Mouse (Mus musculus): ENCODE results near the gene Tmem100. TPM values are rescaled to one million over a fixed set of nuclear protein-coding genes. Genes with fewer than 3 reads are reported as not detected.

Gene Tmem100
- polyA plus RNA-seq, 1 experiment from 2014 or later, result 6.3 TPM

- Histone ChIP-seq H3K36me3 (replicated peaks) (no peaks in the 10 kb centered on the region), H3K27ac (no peak overlapping the region), H3K4me1 (peaks cover 6% of the 10 kb centered on the region; the same call in 1 of the 2 replicates), H3K9me3 (no peaks in the 10 kb centered on the region), H3K27me3 (ENCODE audit: poor library complexity, severe bottlenecking) (no peaks in the 10 kb centered on the region), H3K4me3 (no peak overlapping the region)
- WGBS, result 44% methylated on average over 7 of the region's 7 CpGs
- DNase-seq (ENCODE audit: extremely low spot score, low spot score), result no peak
These were observed 16.1 kb downstream of the Tmem100 start for GRCm38 (mm10) chr11:90046211-90046610.

DNA sequence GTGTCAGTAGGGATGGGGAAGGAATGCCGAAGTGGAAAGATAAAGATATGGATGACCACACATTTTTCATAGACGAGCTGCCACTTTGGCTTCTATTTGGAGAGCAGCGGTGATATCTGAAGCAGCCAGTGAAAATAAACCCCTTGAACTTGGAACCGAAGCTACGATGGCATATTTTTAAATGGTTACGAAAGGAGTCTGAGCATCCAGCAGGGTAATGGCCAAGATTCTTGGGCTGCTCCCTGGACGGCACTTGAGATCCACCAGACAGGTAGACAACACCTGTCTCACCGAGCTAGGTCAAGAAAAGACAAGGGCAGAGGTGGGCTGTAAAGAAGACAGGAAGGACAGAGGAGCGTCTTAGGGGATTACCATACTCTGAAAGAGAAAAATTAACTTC, 17.1 kb downstream of the Tmem100 start:
- no peak overlapping the region for H3K27ac ChIP-seq
- no peak overlapping the region for H3K4me3 ChIP-seq
- H3K36me3 ChIP-seq (replicated peaks), result no peaks in the 10 kb centered on the region
- 92% methylated on average over 9 of the region's 9 CpGs for WGBS
- H3K9me3 ChIP-seq, result no peaks in the 10 kb centered on the region
- no peak for DNase-seq (ENCODE audit: extremely low spot score, low spot score)
- no peaks in the 10 kb centered on the region for H3K27me3 ChIP-seq (ENCODE audit: poor library complexity, severe bottlenecking)
- peaks cover 6% of the 10 kb centered on the region; the same call in 1 of the 2 replicates for H3K4me1 ChIP-seq

- DNase-seq (ENCODE audit: extremely low spot score, low spot score), result no peak
- H3K27me3 ChIP-seq (ENCODE audit: poor library complexity, severe bottlenecking), result no peaks in the 10 kb centered on the region
- 90% methylated on average over 7 of the region's 7 CpGs for WGBS
- no peaks in the 10 kb centered on the region for H3K36me3 ChIP-seq (replicated peaks)
- H3K4me1 ChIP-seq, result peaks cover 6% of the 10 kb centered on the region
- H3K4me3 ChIP-seq, result no peak overlapping the region
- no peak overlapping the region for H3K27ac ChIP-seq
- no peaks in the 10 kb centered on the region for H3K9me3 ChIP-seq
These were observed 19.9 kb downstream of the Tmem100 start for GRCm38 (mm10) chr11:90050016-90050415.

DNA sequence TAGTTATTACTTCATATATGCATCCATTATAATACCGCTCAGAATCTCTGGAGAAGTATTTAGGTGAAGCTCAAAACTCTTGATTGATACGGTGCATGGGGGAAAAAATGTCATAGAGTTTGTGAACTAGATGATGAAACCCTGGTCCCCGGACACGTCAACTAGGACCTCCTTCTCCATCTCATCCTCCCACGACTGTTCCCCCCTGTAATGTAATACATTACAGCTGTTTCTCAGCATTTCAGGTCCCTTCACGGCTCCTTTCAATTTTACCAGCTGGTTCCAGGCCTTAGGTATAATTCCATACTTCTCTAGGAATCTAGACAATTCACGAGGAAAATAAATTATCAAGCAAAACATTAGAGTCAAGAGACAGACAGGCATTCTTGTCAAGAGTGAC, 22.6 kb downstream of the Tmem100 start:
- Histone ChIP-seq H3K4me3 (no peak overlapping the region), H3K9me3 (no peaks in the 10 kb centered on the region), H3K4me1 (peaks cover 4% of the 10 kb centered on the region; the same call in 1 of the 2 replicates), H3K27ac (no peak overlapping the region), H3K27me3 (ENCODE audit: poor library complexity, severe bottlenecking) (no peaks in the 10 kb centered on the region), H3K36me3 (replicated peaks) (no peaks in the 10 kb centered on the region)
- 81% methylated on average over 7 of the region's 7 CpGs for WGBS
- DNase-seq (ENCODE audit: extremely low spot score, low spot score), result no peak

- Histone ChIP-seq H3K4me1 (peaks cover 4% of the 10 kb centered on the region; the same call in 1 of the 2 replicates), H3K9me3 (no peaks in the 10 kb centered on the region), H3K4me3 (no peak overlapping the region), H3K27me3 (ENCODE audit: poor library complexity, severe bottlenecking) (no peaks in the 10 kb centered on the region), H3K36me3 (replicated peaks) (no peaks in the 10 kb centered on the region), H3K27ac (no peak overlapping the region)
- WGBS, result 80% methylated on average over 4 of the region's 4 CpGs
- no peak for DNase-seq (ENCODE audit: extremely low spot score, low spot score)
These were observed 23.7 kb downstream of the Tmem100 start for GRCm38 (mm10) chr11:90053820-90054219.

DNA sequence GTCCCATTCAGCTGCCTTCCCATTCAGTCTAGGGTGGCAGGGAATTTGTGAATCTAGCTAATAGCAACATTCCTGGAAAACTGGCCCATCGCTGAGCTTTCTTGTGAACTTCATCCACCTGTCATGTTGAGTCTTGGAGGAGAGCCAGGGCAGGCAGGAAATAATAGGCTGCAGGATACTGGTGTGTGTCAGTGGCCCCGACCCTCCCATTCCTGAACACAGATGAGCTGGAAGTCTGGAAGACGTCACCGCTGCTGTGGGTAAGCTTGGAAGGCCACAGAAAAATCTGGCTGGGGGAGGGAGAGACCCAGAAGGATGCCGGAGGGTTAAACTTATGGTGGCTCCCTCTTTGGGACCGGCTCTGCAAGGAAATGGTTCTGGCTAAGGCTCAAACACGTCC, 24.3 kb downstream of the Tmem100 start:
- no peaks in the 10 kb centered on the region for H3K36me3 ChIP-seq (replicated peaks)
- no peak overlapping the region for H3K4me3 ChIP-seq
- no peaks in the 10 kb centered on the region for H3K27me3 ChIP-seq (ENCODE audit: poor library complexity, severe bottlenecking)
- H3K9me3 ChIP-seq, result no peaks in the 10 kb centered on the region; the same call in 1 of the 2 replicates
- no peak for DNase-seq (ENCODE audit: extremely low spot score, low spot score)
- peaks cover 4% of the 10 kb centered on the region; the same call in 1 of the 2 replicates for H3K4me1 ChIP-seq
- WGBS, result 83% methylated on average over 7 of the region's 7 CpGs
- H3K27ac ChIP-seq, result no peak overlapping the region

DNA sequence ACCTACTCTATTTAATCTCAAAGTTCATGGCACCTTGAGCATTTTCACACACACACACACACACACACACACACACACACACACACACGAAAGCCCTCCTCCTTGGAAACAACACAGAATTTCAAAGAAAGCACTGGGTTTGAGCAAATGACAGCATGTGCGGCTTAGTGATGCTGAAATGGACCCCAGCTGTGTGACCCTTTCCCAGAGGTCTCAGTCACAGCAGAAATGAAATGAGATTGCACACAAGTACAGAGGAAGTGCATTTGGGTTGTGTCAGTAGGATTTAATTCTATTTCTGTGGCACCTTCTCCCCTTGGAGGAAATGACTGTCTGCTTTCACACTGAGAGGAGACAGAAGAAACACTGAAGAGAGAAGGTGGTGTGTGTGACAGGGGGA, 26.9 kb downstream of the Tmem100 start:
- no peak for DNase-seq (ENCODE audit: extremely low spot score, low spot score)
- Histone ChIP-seq H3K4me3 (no peak overlapping the region), H3K9me3 (no peaks in the 10 kb centered on the region; the same call in 1 of the 2 replicates), H3K36me3 (replicated peaks) (no peaks in the 10 kb centered on the region), H3K27me3 (ENCODE audit: poor library complexity, severe bottlenecking) (no peaks in the 10 kb centered on the region), H3K4me1 (peaks cover 4% of the 10 kb centered on the region; the same call in 1 of the 2 replicates), H3K27ac (no peak overlapping the region)
- WGBS, result 69% methylated on average over 2 of the region's 2 CpGs

DNA sequence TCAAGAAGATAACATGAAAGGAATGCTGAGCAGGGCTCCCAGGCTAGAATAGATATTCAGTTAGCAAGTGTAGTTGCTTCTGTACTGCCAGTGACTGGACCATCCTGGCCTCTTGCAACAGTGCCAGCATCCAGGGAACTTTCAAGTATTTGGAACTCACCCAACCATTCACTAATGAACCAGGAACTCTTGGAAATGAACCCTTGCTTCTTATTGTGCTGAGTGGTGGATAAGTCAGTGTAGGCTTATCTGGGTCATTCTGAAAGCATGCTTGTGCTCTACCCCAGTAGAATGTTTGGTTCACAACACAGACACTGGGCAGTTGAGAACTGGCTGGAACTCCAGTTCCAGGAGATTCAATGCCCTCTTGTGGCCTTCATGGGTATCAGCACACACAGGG, 29.1 kb downstream of the Tmem100 start:
- no peaks in the 10 kb centered on the region; the same call in 1 of the 2 replicates for H3K9me3 ChIP-seq
- H3K36me3 ChIP-seq (replicated peaks), result no peaks in the 10 kb centered on the region
- H3K27ac ChIP-seq, result no peak overlapping the region
- peaks cover 4% of the 10 kb centered on the region; the same call in 1 of the 2 replicates for H3K4me1 ChIP-seq
- no peak overlapping the region for H3K4me3 ChIP-seq
- DNase-seq (ENCODE audit: extremely low spot score, low spot score), result no peak
- no peaks in the 10 kb centered on the region for H3K27me3 ChIP-seq (ENCODE audit: poor library complexity, severe bottlenecking)

DNA sequence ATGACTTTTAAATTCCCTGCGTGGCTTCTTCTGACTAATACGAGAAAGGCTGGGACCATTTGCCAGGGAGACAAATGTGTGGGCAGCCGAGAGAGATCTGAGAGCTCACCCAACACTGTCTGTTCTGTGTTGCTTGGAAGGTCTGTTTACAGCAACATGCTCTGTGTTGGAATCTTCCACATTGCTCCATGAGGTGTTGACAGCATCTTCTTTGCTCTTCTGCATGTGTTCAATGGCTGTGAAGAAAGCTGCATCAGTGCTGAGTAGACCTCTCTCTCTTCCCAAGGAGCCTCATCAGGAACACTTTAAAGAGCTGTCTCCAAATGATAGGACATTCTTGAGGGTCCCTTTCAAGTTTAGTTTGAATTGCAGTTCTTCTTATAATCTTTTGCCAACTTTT, 32.5 kb downstream of the Tmem100 start:
- H3K36me3 ChIP-seq (replicated peaks), result no peaks in the 10 kb centered on the region
- no peak for DNase-seq (ENCODE audit: extremely low spot score, low spot score)
- WGBS, result 89% methylated on average over 3 of the region's 3 CpGs
- H3K27me3 ChIP-seq (ENCODE audit: poor library complexity, severe bottlenecking), result no peaks in the 10 kb centered on the region
- H3K9me3 ChIP-seq, result no peaks in the 10 kb centered on the region; the same call in 1 of the 2 replicates
- H3K4me1 ChIP-seq, result peaks cover 6% of the 10 kb centered on the region; the same call in 1 of the 2 replicates
- H3K4me3 ChIP-seq, result no peak overlapping the region
- no peak overlapping the region for H3K27ac ChIP-seq

DNA sequence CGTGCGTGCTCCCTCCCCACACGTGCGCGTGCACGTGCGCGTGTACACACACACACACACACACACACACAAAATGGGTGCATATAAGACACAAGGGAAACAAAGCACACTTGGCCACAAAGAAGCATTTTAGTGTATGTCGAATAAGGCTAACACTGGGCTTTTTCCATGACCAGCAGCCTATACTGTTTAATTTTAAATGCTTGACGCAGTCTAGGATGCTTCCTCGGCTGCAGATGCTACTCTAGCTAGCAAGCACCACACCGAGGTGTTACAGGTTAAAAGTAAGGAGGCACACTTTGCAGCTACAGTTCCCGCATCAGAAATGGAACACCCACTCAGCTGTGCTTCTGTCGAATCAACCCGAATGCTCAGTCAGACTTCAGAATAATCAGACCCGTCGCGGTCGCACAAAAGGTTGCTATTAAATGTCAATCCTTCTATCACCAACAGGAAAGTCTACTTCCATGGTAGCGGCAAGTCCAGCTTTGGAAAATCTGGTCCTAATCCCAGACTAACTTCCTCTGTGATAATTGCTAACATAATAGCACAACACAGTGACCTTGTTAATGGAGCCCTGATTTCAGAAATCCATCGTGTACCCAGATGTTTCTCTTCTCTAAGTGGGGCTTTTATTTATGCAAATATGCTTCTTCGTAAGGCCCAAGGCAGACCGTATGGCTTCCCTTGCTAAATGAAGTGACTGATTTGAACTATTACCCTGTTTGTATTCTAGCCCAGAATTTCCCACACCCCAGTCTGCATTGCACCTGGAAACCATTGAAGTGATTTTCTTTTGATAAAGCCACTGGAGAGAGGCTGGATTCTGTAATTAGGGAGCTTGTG, 36.5 kb downstream of the Tmem100 start:
- H3K27me3 ChIP-seq (ENCODE audit: poor library complexity, severe bottlenecking), result no peaks in the 10 kb centered on the region
- no peak for DNase-seq (ENCODE audit: extremely low spot score, low spot score)
- no peak overlapping the region for H3K27ac ChIP-seq
- no peaks in the 10 kb centered on the region for H3K9me3 ChIP-seq
- no peak overlapping the region for H3K4me3 ChIP-seq
- WGBS, result 82% methylated on average over 23 of the region's 23 CpGs
- H3K4me1 ChIP-seq, result peaks cover 7% of the 10 kb centered on the region
- H3K36me3 ChIP-seq (replicated peaks), result no peaks in the 10 kb centered on the region

DNA sequence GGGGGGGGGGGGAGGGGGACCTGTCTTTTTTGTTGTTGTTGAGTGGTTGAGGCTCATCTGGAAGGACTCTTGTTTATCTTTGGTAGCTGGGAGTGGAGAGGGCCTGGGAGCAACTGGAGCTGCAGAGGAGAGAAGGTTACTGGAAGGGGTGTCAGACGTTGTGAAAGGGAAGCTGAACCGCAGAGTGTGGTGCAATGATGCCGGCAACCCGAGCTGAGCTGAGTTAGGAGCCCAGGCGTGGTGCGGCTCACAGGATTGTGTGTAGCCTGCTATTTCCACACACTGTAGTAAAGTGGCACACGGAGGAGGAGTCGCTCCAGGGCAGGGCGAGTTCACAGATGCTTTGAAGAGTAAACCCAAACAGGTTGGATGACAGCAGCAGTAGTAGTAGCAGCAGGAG, 41.6 kb downstream of the Tmem100 start:
- 64% methylated on average over 9 of the region's 9 CpGs for WGBS
- no peak for DNase-seq (ENCODE audit: extremely low spot score, low spot score)

GRCm38 (mm10) chr11:90073201-90073600, 43.1 kb downstream of the Tmem100 start:
- H3K36me3 ChIP-seq (replicated peaks), result no peaks in the 10 kb centered on the region
- no peak overlapping the region for H3K27ac ChIP-seq
- WGBS, result 88% methylated on average over 5 of the region's 5 CpGs

More for the DNA sequence above, 41.6 kb downstream of the Tmem100 start:
- H3K4me1 ChIP-seq, result peaks cover 6% of the 10 kb centered on the region
- H3K27ac ChIP-seq, result no peak overlapping the region
- H3K36me3 ChIP-seq (replicated peaks), result no peaks in the 10 kb centered on the region
- no peak overlapping the region for H3K4me3 ChIP-seq
- H3K9me3 ChIP-seq, result no peaks in the 10 kb centered on the region
- no peaks in the 10 kb centered on the region for H3K27me3 ChIP-seq (ENCODE audit: poor library complexity, severe bottlenecking)

GRCm38 (mm10) chr11:90076666-90077065, 46.5 kb downstream of the Tmem100 start:
- H3K27ac ChIP-seq, result no peak overlapping the region
- H3K36me3 ChIP-seq (replicated peaks), result no peaks in the 10 kb centered on the region
- H3K4me1 ChIP-seq, result peaks cover 5% of the 10 kb centered on the region
- no peak for DNase-seq (ENCODE audit: extremely low spot score, low spot score)
- 89% methylated on average over 3 of the region's 3 CpGs for WGBS
- no peaks in the 10 kb centered on the region for H3K27me3 ChIP-seq (ENCODE audit: poor library complexity, severe bottlenecking)
- H3K4me3 ChIP-seq, result no peak overlapping the region
- no peaks in the 10 kb centered on the region for H3K9me3 ChIP-seq

More at GRCm38 (mm10) chr11:90073201-90073600, 43.1 kb downstream of the Tmem100 start:
- no peaks in the 10 kb centered on the region for H3K9me3 ChIP-seq
- peaks cover 6% of the 10 kb centered on the region for H3K4me1 ChIP-seq
- H3K4me3 ChIP-seq, result no peak overlapping the region
- no peaks in the 10 kb centered on the region for H3K27me3 ChIP-seq (ENCODE audit: poor library complexity, severe bottlenecking)
- no peak for DNase-seq (ENCODE audit: extremely low spot score, low spot score)

Measured in forebrain, embryonic 10.5 days (tissue).